Mouse (Mus musculus): ENCODE measurements at regions not wholly inside any gene's neighbourhood (a gene's known extent, or its start where the extent isn't known, plus 50 kb on each side); places are given as distances from the start of the nearest gene placed in this dataset.
A peak's percentile ranks its signal among the peaks of the same experiment; 100 is the strongest.

DNA sequence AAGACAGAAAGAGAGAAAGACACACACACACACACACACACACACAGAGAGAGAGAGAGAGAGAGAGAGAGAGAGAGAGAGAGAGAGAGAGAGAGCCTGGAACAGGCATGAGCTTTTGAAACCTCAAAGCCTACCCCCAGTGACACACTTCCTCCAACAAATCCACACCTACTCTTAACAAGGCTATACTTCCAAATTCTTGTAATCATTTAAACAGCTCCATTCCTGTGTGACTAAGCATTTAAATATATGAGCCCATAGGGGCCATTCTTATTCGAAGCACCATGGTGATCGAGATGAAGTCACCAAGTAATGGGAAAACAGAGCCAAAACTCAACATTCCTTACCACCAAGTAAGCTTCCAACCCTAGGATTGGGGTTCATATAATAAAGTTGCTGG lies 250.1 kb downstream of the Galc start:
- Histone ChIP-seq H3K9ac (ENCODE audit: low read length) (no peak overlapping the region), H3K27me3 (replicated peaks; ENCODE audit: control insufficient read depth, insufficient read depth, low read length) (no peaks in the 10 kb centered on the region), H3K36me3 (ENCODE audit: control insufficient read depth, insufficient read depth, low read length) (no peaks in the 10 kb centered on the region), H3K4me3 (ENCODE audit: low read depth, low read length) (no peak overlapping the region), H3K27ac (ENCODE audit: low read depth) (no peak overlapping the region), H3K4me1 (replicated peaks; ENCODE audit: control insufficient read depth, insufficient read depth, low read length) (0 out of 2 replicates have a peak, but pooled peaks cover 4% of the 10 kb centered on the region), H3K9me3 (ENCODE audit: control insufficient read depth, low read length) (no peaks in the 10 kb centered on the region), H3K4me2 (ENCODE audit: low read length) (no peak overlapping the region)
- WGBS, result 85% methylated on average over 2 of the region's 2 CpGs
- no peak for DNase-seq (ENCODE audit: low spot score)
- no peak for ATAC-seq (replicated peaks; ENCODE audit: low FRiP score, low TSS enrichment, low read depth)

- Histone ChIP-seq H3K4me3 (ENCODE audit: low read depth, low read length) (no peak overlapping the region), H3K27ac (ENCODE audit: low read depth) (peak overlapping the region; percentile 67), H3K36me3 (ENCODE audit: control insufficient read depth, insufficient read depth, low read length) (no peaks in the 10 kb centered on the region), H3K27me3 (replicated peaks; ENCODE audit: control insufficient read depth, insufficient read depth, low read length) (no peaks in the 10 kb centered on the region), H3K9me3 (ENCODE audit: control insufficient read depth, low read length) (no peaks in the 10 kb centered on the region), H3K9ac (ENCODE audit: low read length) (no peak overlapping the region), H3K4me2 (ENCODE audit: low read length) (no peak overlapping the region), H3K4me1 (replicated peaks; ENCODE audit: control insufficient read depth, insufficient read depth, low read length) (0 out of 2 replicates have a peak, but pooled peaks cover 4% of the 10 kb centered on the region)
- 58% methylated on average over 5 of the region's 5 CpGs for WGBS
- no peak for ATAC-seq (replicated peaks; ENCODE audit: low FRiP score, low TSS enrichment, low read depth)
- DNase-seq (ENCODE audit: low spot score), result no peak
These were observed 253.4 kb downstream of the Galc start for GRCm38 (mm10) chr12:98005671-98006469.

DNA sequence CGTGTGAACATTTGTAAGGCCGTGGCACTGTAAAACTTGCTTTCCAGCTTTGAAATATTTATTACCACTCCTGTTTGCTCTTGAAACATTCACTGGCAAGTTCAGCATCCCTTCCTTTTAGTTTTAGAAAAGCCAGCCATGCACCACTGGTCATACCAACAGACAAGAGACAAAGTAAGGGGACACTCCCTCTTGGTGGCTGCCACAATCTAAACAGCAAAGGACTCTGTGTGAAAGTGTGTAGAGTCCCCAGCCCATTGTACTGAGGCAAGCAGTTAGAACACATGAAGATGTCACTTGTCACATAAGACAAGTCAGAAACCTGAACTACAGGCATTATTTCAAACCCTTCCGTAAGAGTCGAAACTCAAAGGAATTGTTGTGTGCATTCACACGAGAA lies 257.0 kb downstream of the Galc start:
- Histone ChIP-seq H3K27me3 (replicated peaks; ENCODE audit: control insufficient read depth, insufficient read depth, low read length) (no peaks in the 10 kb centered on the region), H3K27ac (ENCODE audit: low read depth) (no peak overlapping the region), H3K9ac (ENCODE audit: low read length) (no peak overlapping the region), H3K4me3 (ENCODE audit: low read depth, low read length) (no peak overlapping the region), H3K36me3 (ENCODE audit: control insufficient read depth, insufficient read depth, low read length) (no peaks in the 10 kb centered on the region), H3K9me3 (ENCODE audit: control insufficient read depth, low read length) (no peaks in the 10 kb centered on the region), H3K4me1 (replicated peaks; ENCODE audit: control insufficient read depth, insufficient read depth, low read length) (0 out of 2 replicates have a peak, but pooled peaks cover 4% of the 10 kb centered on the region), H3K4me2 (ENCODE audit: low read length) (no peak overlapping the region)
- 78% methylated on average over 5 of the region's 5 CpGs for WGBS
- DNase-seq (ENCODE audit: low spot score), result no peak
- no peak for ATAC-seq (replicated peaks; ENCODE audit: low FRiP score, low TSS enrichment, low read depth)

DNA sequence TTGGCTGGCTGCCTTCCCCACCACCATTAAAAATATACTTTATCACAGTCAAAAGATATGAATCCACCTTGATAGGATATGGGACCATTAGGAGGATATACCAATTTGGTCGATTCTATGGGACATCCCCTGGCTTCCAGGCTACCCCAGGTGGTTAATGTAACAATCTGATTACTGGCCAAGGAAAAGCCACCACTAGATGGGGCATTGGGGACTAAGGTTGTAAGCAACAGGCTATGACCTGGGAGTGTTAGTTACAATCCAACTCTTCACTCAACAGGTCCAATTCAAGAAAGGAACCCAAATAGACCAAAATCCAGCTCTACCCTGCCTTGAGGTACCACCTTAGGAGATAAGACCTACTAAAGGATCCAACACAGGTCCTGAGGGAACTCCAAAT lies 264.4 kb downstream of the Galc start:
- no peak overlapping the region for H3K9ac ChIP-seq (ENCODE audit: low read length)
- ATAC-seq (replicated peaks; ENCODE audit: low FRiP score, low TSS enrichment, low read depth), result no peak
- H3K4me1 ChIP-seq (replicated peaks; ENCODE audit: control insufficient read depth, insufficient read depth, low read length), result no peaks in the 10 kb centered on the region
- no peak for DNase-seq (ENCODE audit: low spot score)
- WGBS, result 60% methylated on average over 1 of the region's 1 CpGs
- H3K27ac ChIP-seq (ENCODE audit: low read depth), result no peak overlapping the region
- H3K9me3 ChIP-seq (ENCODE audit: control insufficient read depth, low read length), result no peaks in the 10 kb centered on the region
- no peaks in the 10 kb centered on the region for H3K27me3 ChIP-seq (replicated peaks; ENCODE audit: control insufficient read depth, insufficient read depth, low read length)
- no peak overlapping the region for H3K4me3 ChIP-seq (ENCODE audit: low read depth, low read length)
- no peaks in the 10 kb centered on the region for H3K36me3 ChIP-seq (ENCODE audit: control insufficient read depth, insufficient read depth, low read length)
- no peak overlapping the region for H3K4me2 ChIP-seq (ENCODE audit: low read length)

DNA sequence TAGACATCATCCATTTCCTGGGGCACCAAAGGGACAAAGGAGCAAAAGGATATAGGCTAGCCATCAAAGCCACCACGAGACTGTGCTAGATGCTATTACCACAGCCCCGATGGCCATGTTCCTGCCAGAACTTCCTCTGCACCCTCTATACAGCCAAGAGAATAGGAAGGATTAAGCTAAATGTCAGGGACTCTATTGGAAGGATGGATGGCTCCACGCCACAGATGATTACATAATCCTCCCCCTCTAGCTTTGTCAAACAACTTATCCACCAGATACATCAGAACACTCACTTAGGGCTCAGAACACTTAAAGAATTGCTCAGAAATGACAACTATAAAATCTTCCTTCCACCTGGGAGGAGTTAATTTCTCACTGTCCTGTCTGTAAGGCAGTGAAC lies 265.3 kb downstream of the Galc start:
- DNase-seq (ENCODE audit: low spot score), result no peak
- H3K9me3 ChIP-seq (ENCODE audit: control insufficient read depth, low read length), result no peaks in the 10 kb centered on the region
- ATAC-seq (replicated peaks; ENCODE audit: low FRiP score, low TSS enrichment, low read depth), result no peak
- H3K36me3 ChIP-seq (ENCODE audit: control insufficient read depth, insufficient read depth, low read length), result no peaks in the 10 kb centered on the region
- H3K4me1 ChIP-seq (replicated peaks; ENCODE audit: control insufficient read depth, insufficient read depth, low read length), result no peaks in the 10 kb centered on the region
- H3K27ac ChIP-seq (ENCODE audit: low read depth), result no peak overlapping the region
- no peaks in the 10 kb centered on the region for H3K27me3 ChIP-seq (replicated peaks; ENCODE audit: control insufficient read depth, insufficient read depth, low read length)
- 87% methylated on average over 3 of the region's 3 CpGs for WGBS
- H3K4me2 ChIP-seq (ENCODE audit: low read length), result no peak overlapping the region
- no peak overlapping the region for H3K4me3 ChIP-seq (ENCODE audit: low read depth, low read length)
- no peak overlapping the region for H3K9ac ChIP-seq (ENCODE audit: low read length)

- no peak overlapping the region for H3K4me3 ChIP-seq (ENCODE audit: low read depth, low read length)
- no peaks in the 10 kb centered on the region for H3K4me1 ChIP-seq (replicated peaks; ENCODE audit: control insufficient read depth, insufficient read depth, low read length)
- H3K9ac ChIP-seq (ENCODE audit: low read length), result no peak overlapping the region
- WGBS, result 97% methylated on average over 1 of the region's 1 CpGs
- H3K36me3 ChIP-seq (ENCODE audit: control insufficient read depth, insufficient read depth, low read length), result no peaks in the 10 kb centered on the region
- DNase-seq (ENCODE audit: low spot score) (no peak), ATAC-seq (replicated peaks; ENCODE audit: low FRiP score, low TSS enrichment, low read depth) (no peak)
- no peak overlapping the region for H3K4me2 ChIP-seq (ENCODE audit: low read length)
- H3K9me3 ChIP-seq (ENCODE audit: control insufficient read depth, low read length), result no peaks in the 10 kb centered on the region
- no peaks in the 10 kb centered on the region for H3K27me3 ChIP-seq (replicated peaks; ENCODE audit: control insufficient read depth, insufficient read depth, low read length)
- no peak overlapping the region for H3K27ac ChIP-seq (ENCODE audit: low read depth)
These were observed 275.9 kb downstream of the Galc start for GRCm38 (mm10) chr12:97983390-97983789.

GRCm38 (mm10) chr12:97978668-97979067 lies 280.6 kb downstream of the Galc start:
- DNase-seq (ENCODE audit: low spot score) (no peak), ATAC-seq (replicated peaks; ENCODE audit: low FRiP score, low TSS enrichment, low read depth) (no peak)
- WGBS, result 78% methylated on average over 3 of the region's 3 CpGs
- Histone ChIP-seq H3K36me3 (ENCODE audit: control insufficient read depth, insufficient read depth, low read length) (no peaks in the 10 kb centered on the region), H3K4me2 (ENCODE audit: low read length) (no peak overlapping the region), H3K9me3 (ENCODE audit: control insufficient read depth, low read length) (no peaks in the 10 kb centered on the region), H3K4me3 (ENCODE audit: low read depth, low read length) (no peak overlapping the region), H3K4me1 (replicated peaks; ENCODE audit: control insufficient read depth, insufficient read depth, low read length) (no peaks in the 10 kb centered on the region), H3K27me3 (replicated peaks; ENCODE audit: control insufficient read depth, insufficient read depth, low read length) (no peaks in the 10 kb centered on the region), H3K27ac (ENCODE audit: low read depth) (no peak overlapping the region), H3K9ac (ENCODE audit: low read length) (no peak overlapping the region)

DNA sequence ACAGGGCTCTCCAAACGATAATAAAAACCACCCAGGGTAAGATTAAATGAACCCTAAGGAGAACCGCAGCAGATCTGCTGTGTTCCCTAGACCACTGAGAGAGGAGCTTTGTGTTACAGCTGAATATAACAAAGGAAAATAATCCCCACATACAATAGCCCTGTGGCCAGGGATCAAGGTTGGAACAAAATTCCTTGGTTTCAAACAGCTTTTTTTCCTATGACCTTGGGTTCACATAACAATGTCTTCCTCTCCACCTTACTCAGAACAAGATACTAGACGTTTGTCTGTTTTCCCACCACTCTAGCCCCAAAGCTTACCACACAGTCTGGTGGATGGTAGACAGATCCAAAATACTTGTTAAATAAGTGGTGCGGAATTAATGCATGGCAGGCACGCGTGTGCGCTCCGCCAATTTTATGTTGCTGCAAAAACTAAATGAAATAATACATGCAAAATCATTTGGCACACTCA lies 281.0 kb downstream of the Galc start:
- WGBS, result 82% methylated on average over 8 of the region's 8 CpGs
- no peaks in the 10 kb centered on the region for H3K36me3 ChIP-seq (ENCODE audit: control insufficient read depth, insufficient read depth, low read length)
- no peak overlapping the region for H3K4me3 ChIP-seq (ENCODE audit: low read depth, low read length)
- H3K27ac ChIP-seq (ENCODE audit: low read depth), result no peak overlapping the region
- no peaks in the 10 kb centered on the region for H3K9me3 ChIP-seq (ENCODE audit: control insufficient read depth, low read length)
- ATAC-seq (replicated peaks; ENCODE audit: low FRiP score, low TSS enrichment, low read depth), result no peak
- H3K4me1 ChIP-seq (replicated peaks; ENCODE audit: control insufficient read depth, insufficient read depth, low read length), result no peaks in the 10 kb centered on the region
- no peak overlapping the region for H3K4me2 ChIP-seq (ENCODE audit: low read length)
- DNase-seq (ENCODE audit: low spot score), result no peak
- no peaks in the 10 kb centered on the region for H3K27me3 ChIP-seq (replicated peaks; ENCODE audit: control insufficient read depth, insufficient read depth, low read length)
- no peak overlapping the region for H3K9ac ChIP-seq (ENCODE audit: low read length)

DNA sequence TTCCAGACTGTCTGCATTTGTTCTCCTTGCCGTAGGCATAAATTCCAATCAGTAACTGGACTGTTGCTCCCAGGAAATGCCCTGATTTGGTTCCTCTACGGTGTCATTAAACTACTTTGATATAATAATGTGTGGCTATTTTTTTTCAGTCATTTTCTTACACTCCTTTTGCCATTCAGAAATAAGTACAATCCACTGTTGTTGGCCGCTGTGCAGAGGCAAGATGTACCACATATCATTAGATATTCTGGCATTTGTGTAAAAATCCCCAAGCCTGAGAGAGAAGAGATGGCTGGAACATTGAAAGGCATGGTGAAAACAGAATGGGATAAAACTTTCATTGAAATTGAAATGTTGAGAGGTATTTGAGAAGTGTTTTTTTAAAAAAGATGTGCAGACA lies 281.6 kb downstream of the Galc start:
- H3K4me2 ChIP-seq (ENCODE audit: low read length), result no peak overlapping the region
- no peaks in the 10 kb centered on the region for H3K4me1 ChIP-seq (replicated peaks; ENCODE audit: control insufficient read depth, insufficient read depth, low read length)
- WGBS, result 79% methylated on average over 3 of the region's 3 CpGs
- H3K9ac ChIP-seq (ENCODE audit: low read length), result no peak overlapping the region
- no peaks in the 10 kb centered on the region for H3K9me3 ChIP-seq (ENCODE audit: control insufficient read depth, low read length)
- H3K36me3 ChIP-seq (ENCODE audit: control insufficient read depth, insufficient read depth, low read length), result no peaks in the 10 kb centered on the region
- DNase-seq (ENCODE audit: low spot score), result no peak
- no peak overlapping the region for H3K4me3 ChIP-seq (ENCODE audit: low read depth, low read length)
- H3K27ac ChIP-seq (ENCODE audit: low read depth), result no peak overlapping the region
- ATAC-seq (replicated peaks; ENCODE audit: low FRiP score, low TSS enrichment, low read depth), result no peak
- no peaks in the 10 kb centered on the region for H3K27me3 ChIP-seq (replicated peaks; ENCODE audit: control insufficient read depth, insufficient read depth, low read length)
